Mouse (Mus musculus): ENCODE measurements around the gene Gm17078. TPM values are rescaled to one million over a fixed set of nuclear protein-coding genes. Genes with fewer than 3 reads are reported as not detected.

Gene Gm17078
- total RNA-seq (2023) = not detected

DNA sequence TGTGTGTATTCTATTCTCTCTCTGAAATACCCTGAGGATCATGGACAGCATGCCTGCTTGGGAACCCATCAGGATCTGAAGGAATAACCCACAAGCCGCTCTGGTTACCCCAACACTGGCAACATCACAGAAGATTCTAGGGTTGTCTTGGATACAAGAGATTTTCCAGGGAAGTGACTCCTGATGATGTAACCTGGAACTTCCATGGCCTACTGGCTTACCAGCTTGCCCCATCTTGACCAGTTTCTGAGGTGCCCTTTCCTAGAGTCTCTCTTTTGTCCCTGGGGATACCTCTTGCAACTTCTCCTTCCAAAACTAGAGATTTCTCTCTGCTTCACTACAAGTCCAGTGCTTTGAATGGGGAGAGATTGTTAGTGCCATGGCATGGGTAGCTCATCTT, at the start of gene Gm17078:
Gm17078 (minus strand) TSS at position 101 of the 400 bp plus-strand sequence.

DNA sequence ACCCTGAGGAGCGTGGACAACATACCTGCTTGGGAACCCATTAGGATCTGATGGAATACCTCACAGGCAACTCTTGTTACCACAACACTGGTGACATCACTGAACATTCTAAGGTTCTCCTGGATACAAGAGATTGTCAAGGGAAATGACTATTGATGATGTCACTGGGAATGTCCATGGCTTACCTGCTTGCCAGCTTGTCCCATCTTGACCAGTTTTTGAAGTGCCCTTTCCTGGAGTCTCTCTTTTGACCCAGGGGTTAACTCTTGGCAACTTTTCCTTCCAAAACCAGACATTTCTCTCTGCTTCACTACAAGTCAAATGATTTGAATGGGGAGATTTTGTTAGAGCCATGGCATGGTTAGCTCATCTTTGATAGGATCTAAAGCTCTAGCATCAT, 24.5 kb upstream of the Gm17078 start, which contains the start of gene Gm4181:
Gm4181 (minus strand) TSS at position 101 of the 400 bp plus-strand sequence.

DNA sequence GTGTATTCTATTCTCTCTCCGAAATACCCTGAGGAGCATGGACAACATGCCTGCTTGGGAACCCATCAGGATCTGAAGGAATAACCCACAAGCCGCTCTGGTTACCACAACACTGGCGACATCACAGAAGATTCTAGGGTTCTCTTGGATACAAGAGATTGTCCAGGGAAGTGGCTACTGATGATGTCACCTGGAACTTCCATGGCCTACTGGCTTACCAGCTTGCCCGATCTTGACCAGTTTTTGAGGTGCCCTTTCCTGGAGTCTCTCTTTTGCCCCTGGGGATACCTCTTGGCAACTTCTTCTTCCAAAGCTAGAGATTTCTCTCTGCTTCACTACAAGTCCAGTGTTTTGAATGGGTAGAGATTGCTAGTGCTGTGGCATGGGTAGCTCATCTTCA, 19.1 kb downstream of the Gm17078 start, which contains the start of gene Gm17174:
Gm17174 (minus strand) TSS at position 101 of the 400 bp plus-strand sequence.

DNA sequence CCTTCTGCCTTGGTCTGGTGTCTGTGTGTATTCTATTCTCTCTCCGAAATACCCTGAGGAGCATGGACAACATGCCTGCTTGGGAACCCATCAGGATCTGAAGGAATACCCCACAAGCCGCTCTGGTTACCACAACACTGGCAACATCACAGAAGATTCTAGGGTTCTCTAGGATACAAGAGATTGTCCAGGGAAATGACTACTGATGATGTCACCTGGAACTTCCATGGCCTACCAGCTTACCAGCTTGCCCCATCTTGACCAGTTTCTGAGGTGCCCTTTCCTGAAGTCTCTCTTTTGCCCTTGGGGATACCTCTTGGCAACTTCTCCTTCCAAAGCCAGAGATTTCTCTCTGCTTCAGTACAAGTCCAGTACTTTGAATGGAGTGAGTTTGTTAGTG, 37.1 kb downstream of the Gm17078 start, which contains the start of gene Gm17175:
Gm17175 (minus strand) TSS at position 101 of the 400 bp plus-strand sequence.

Other genes with a start within 250 kb of the Gm17078 start
- not detected for gene Gm7247, start 249.6 kb downstream of the Gm17078 start, total RNA-seq (2023)
- not detected for gene Vmn2r88, start 200.5 kb downstream of the Gm17078 start, total RNA-seq (2023)
- gene Vmn2r89, start 159.5 kb downstream of the Gm17078 start, total RNA-seq (2023) = not detected
- not detected for gene Gm5622, start 58.5 kb downstream of the Gm17078 start, total RNA-seq (2023)
- not detected for gene Gm17175, start 37.2 kb downstream of the Gm17078 start, total RNA-seq (2023)
- not detected for gene Gm17174, start 19.2 kb downstream of the Gm17078 start, total RNA-seq (2023)
- not detected for gene Gm4181, start 24.4 kb upstream of the Gm17078 start, total RNA-seq (2023)
- gene Gm17079, start 84.2 kb upstream of the Gm17078 start, total RNA-seq (2023) = not detected
- not detected for gene Gm5800, start 105.9 kb upstream of the Gm17078 start, total RNA-seq (2023)
- gene Ang4, start 162.3 kb upstream of the Gm17078 start, total RNA-seq (2023) = not detected
- not detected for gene AY358078, start 188.7 kb upstream of the Gm17078 start, total RNA-seq (2023)
- gene Ear6, start 242.4 kb upstream of the Gm17078 start, total RNA-seq (2023) = not detected